Mouse (Mus musculus) lung, embryonic 14.5 days (tissue): ENCODE results near the gene Zbtb20. TPM values are rescaled to one million over a fixed set of nuclear protein-coding genes. Genes with fewer than 3 reads are reported as not detected.

Experiments used
- ATAC-seq: fragments of 200-750 bp; cut with Nextera tagmentation; 2 replicates; pipeline ENCODE4 v1.8.0; 2017; ENCODE audit warnings: mild to moderate bottlenecking, moderate TSS enrichment, moderate library complexity; ENCODE audit not compliant: insufficient read depth
- DNase-seq: peaks from one replicate; pipeline ENCODE4 v3.0.0-alpha.2; 2015
- H3K27ac ChIP-seq: fragments of 300-500 bp; sonication (generic); 2 replicates; pipeline ENCODE4 v1.5.1; 2014; ENCODE audit warnings: low read depth, mild to moderate bottlenecking, moderate library complexity
- H3K27me3 ChIP-seq: fragments of 300-500 bp; sonication (generic); 2 replicates; pipeline ENCODE4 v1.6.1; 2014; ENCODE audit warnings: low read length, control low read depth; ENCODE audit not compliant: insufficient read depth
- H3K36me3 ChIP-seq: fragments of 300-500 bp; sonication (generic); 2 replicates; pipeline ENCODE4 v1.6.1; 2014; ENCODE audit warnings: control low read depth; ENCODE audit not compliant: insufficient read depth
- H3K4me1 ChIP-seq: fragments of 300-500 bp; sonication (generic); 2 replicates; pipeline ENCODE4 v1.6.1; 2014; ENCODE audit warnings: antibody characterized with exemption, control low read depth; ENCODE audit not compliant: insufficient read depth
- H3K4me2 ChIP-seq: fragments of 300-500 bp; sonication (generic); 2 replicates; pipeline ENCODE4 v1.6.1; 2014; ENCODE audit warnings: mild to moderate bottlenecking
- H3K4me3 ChIP-seq: fragments of 300-500 bp; sonication (generic); 2 replicates; pipeline ENCODE4 v1.5.1; 2014; ENCODE audit warnings: low read depth, low read length
- H3K9ac ChIP-seq: fragments of 300-500 bp; sonication (generic); 2 replicates; pipeline ENCODE4 v1.6.1; 2014
- H3K9me3 ChIP-seq: fragments of 300-500 bp; sonication (generic); 2 replicates; pipeline ENCODE4 v1.6.1; 2016; ENCODE audit warnings: low read depth, low read length, control low read depth
- CTCF ChIP-seq: IDR thresholded peaks from 2 replicates; pipeline ENCODE4 v1.5.1; 2016; ENCODE audit warnings: antibody characterized with exemption, low read depth
- WGBS: fragments of 180-500 bp; shearing (Covaris S2); extraction: QIAGEN DNeasy Blood & Tissue Kit; methylation state at CpG from one replicate; pipeline ENCODE4 v1.1.7; 2014; 5-methylcytosine and 5-hydroxymethylcytosine counted together
- polyA plus RNA-seq: library from polyadenylated mRNA; unstranded; fragments of >200 nt; fragmentation: Nextera tagmentation; extraction: Ambion mirVana; gene quantifications from 2 replicates; pipeline ENCODE4 v1.2.1, GENCODE M21; 2014

Gene Zbtb20
- polyA plus RNA-seq, 1 experiment from 2014 or later, result 17.6 TPM

DNA sequence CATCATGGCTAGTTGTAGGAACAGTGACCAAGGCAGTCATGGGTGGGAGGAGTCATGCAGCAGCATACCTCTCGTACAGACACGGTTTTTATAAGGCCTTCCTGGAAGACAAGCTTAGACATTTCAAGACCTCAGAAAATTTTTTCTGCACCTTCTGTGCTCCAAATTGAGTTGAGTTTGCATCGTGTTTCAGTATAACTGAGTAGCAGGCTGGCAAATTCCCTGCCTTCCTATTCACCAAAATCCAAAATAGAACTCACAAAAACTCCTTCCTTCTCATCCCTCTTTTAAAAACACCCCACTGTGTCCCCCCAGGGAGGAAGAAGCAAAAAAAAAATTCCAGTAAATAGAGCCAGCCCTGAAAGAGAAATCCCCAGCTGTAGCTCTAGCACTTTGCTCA, 606.4 kb downstream of the Zbtb20 start:
- ATAC-seq, result no peak
- H3K4me2 ChIP-seq, result no peak overlapping the region
- no peaks in the 10 kb centered on the region for H3K4me1 ChIP-seq
- no peak overlapping the region for H3K27ac ChIP-seq
- DNase-seq, result no peak
- H3K27me3 ChIP-seq, result no peaks in the 10 kb centered on the region
- H3K9me3 ChIP-seq, result no peaks in the 10 kb centered on the region
- 50% methylated on average over 3 of the region's 3 CpGs for WGBS
- TF ChIP-seq CTCF, result no peak
- H3K4me3 ChIP-seq, result no peak overlapping the region
- no peak overlapping the region for H3K9ac ChIP-seq
- H3K36me3 ChIP-seq, result no peaks in the 10 kb centered on the region

GRCm38 (mm10) chr16:43482738-43483137, 607.1 kb downstream of the Zbtb20 start:
- no peaks in the 10 kb centered on the region for H3K4me1 ChIP-seq
- DNase-seq, result no peak
- H3K9me3 ChIP-seq, result no peaks in the 10 kb centered on the region
- no peak for TF ChIP-seq CTCF
- H3K27me3 ChIP-seq, result no peaks in the 10 kb centered on the region
- no peak overlapping the region for H3K4me3 ChIP-seq
- ATAC-seq, result no peak
- no peak overlapping the region for H3K4me2 ChIP-seq
- no peaks in the 10 kb centered on the region for H3K36me3 ChIP-seq
- H3K9ac ChIP-seq, result no peak overlapping the region
- H3K27ac ChIP-seq, result no peak overlapping the region
- WGBS, result 86% methylated on average over 2 of the region's 2 CpGs

GRCm38 (mm10) chr16:43484400-43484799, 608.7 kb downstream of the Zbtb20 start:
- ATAC-seq (no peak), DNase-seq (no peak)
- no peak overlapping the region for H3K9ac ChIP-seq
- no peaks in the 10 kb centered on the region for H3K4me1 ChIP-seq
- 71% methylated on average over 4 of the region's 4 CpGs for WGBS
- no peak overlapping the region for H3K27ac ChIP-seq
- no peaks in the 10 kb centered on the region for H3K36me3 ChIP-seq
- no peak overlapping the region for H3K4me2 ChIP-seq
- no peak for TF ChIP-seq CTCF
- no peak overlapping the region for H3K4me3 ChIP-seq
- no peaks in the 10 kb centered on the region for H3K27me3 ChIP-seq
- H3K9me3 ChIP-seq, result no peaks in the 10 kb centered on the region

DNA sequence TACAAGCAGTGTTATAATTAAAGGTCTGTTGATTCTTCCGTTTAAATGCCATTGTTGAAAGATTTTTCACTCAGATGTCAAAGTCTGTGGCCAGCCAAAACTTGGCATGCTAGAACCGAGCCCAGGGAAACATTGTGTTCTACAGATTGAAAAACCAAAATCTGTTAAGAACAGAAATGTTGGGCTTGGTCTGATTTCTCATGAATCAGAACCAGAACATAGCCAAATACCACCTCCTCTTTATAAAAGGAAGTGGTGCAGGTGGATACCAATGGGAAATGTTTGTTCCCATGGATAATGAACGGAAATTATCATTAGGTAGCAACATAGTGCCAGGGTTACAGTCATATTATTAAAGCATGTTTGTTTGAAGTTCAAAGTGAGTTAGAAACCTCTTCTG, 613.7 kb downstream of the Zbtb20 start:
- WGBS, result 76% methylated on average over 3 of the region's 3 CpGs
- no peak overlapping the region for H3K4me2 ChIP-seq
- no peaks in the 10 kb centered on the region for H3K9me3 ChIP-seq
- H3K4me1 ChIP-seq, result no peaks in the 10 kb centered on the region
- H3K4me3 ChIP-seq, result no peak overlapping the region
- H3K27ac ChIP-seq, result no peak overlapping the region
- H3K36me3 ChIP-seq, result no peaks in the 10 kb centered on the region
- TF ChIP-seq CTCF, result no peak
- H3K27me3 ChIP-seq, result no peaks in the 10 kb centered on the region
- H3K9ac ChIP-seq, result no peak overlapping the region
- ATAC-seq, result no peak
- DNase-seq, result no peak

DNA sequence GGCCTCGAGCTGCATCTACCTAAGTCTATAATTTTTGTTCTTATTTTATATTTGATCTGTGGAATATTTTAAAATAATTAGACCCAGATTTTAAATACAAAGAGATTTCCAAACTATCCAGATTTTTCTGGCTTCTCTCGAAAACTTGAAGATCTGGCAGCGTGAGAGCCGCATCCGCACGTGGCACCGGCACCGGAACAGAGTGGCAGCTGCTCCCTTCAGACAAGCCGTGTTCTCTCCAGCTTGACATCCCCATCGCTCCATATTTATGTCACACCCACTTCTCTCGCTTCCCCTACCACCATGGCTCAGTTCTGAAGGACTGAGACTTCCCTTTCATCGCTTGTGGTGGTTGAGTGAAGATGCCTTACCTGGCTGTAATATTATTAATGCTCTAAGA, 614.3 kb downstream of the Zbtb20 start:
- DNase-seq, result no peak
- Histone ChIP-seq H3K27ac (no peak overlapping the region), H3K4me2 (no peak overlapping the region), H3K9me3 (no peaks in the 10 kb centered on the region), H3K4me1 (no peaks in the 10 kb centered on the region), H3K9ac (no peak overlapping the region), H3K36me3 (no peaks in the 10 kb centered on the region), H3K27me3 (no peaks in the 10 kb centered on the region), H3K4me3 (no peak overlapping the region)
- ATAC-seq, result no peak
- no peak for TF ChIP-seq CTCF
- WGBS, result 84% methylated on average over 12 of the region's 12 CpGs

GRCm38 (mm10) chr16:43492863-43493262, 617.2 kb downstream of the Zbtb20 start:
- H3K9ac ChIP-seq, result no peak overlapping the region
- no peaks in the 10 kb centered on the region for H3K9me3 ChIP-seq
- TF ChIP-seq CTCF, result no peak
- no peak overlapping the region for H3K4me3 ChIP-seq
- H3K27ac ChIP-seq, result no peak overlapping the region
- H3K36me3 ChIP-seq, result no peaks in the 10 kb centered on the region
- no peak for DNase-seq
- no peak for ATAC-seq
- no peaks in the 10 kb centered on the region for H3K27me3 ChIP-seq
- H3K4me2 ChIP-seq, result no peak overlapping the region
- 67% methylated on average over 1 of the region's 1 CpGs for WGBS
- no peaks in the 10 kb centered on the region for H3K4me1 ChIP-seq

DNA sequence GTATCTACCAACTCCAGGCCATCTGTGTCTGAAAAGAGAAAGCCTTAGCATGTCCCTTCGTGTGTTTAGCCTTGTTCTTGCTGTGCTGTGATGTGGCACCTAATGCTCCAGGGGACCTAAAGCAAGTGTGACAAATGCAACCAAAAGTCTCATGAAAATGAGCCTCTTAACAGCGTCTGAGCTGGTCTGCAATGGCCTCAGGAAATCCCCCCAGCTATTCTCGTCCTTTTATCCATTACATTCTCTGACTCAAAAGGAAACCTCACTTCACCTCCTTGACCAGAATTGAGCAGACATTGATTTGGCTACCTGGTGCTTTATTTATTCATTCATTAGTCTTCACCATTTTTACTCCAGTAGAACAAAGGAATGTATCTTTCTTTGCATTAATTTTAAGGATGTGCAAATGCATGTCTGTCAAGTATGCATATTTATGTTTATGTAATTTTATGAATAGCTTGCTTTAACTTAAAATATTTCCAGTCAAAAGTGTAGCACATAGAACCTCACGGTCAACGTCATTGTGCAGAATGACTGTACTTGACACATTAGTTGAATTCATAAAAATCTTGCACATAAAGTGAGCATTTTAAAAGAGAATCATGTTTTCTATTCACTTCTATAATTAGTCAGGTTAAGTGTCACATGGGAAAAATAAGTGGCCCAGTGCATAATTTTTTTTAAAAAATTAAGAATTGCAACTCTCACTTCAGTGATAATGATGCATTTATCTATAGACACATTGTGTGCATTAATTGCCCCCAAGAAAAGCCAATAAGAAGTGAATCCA, 618.1 kb downstream of the Zbtb20 start:
- 59% methylated on average over 5 of the region's 5 CpGs for WGBS
- H3K9ac ChIP-seq, result no peak overlapping the region
- no peaks in the 10 kb centered on the region for H3K36me3 ChIP-seq
- no peaks in the 10 kb centered on the region for H3K27me3 ChIP-seq
- H3K4me2 ChIP-seq, result no peak overlapping the region
- H3K27ac ChIP-seq, result no peak overlapping the region
- TF ChIP-seq CTCF, result no peak
- DNase-seq (no peak), ATAC-seq (no peak)
- no peaks in the 10 kb centered on the region for H3K4me1 ChIP-seq
- H3K4me3 ChIP-seq, result no peak overlapping the region
- H3K9me3 ChIP-seq, result no peaks in the 10 kb centered on the region
